Mouse (Mus musculus) spleen, adult 12 weeks (tissue): Measurements from ENCODE around the gene Ankrd33.

Experiments used
- DNase-seq: peaks from one replicate; pipeline ENCODE4 v3.0.0; 2022; ENCODE audit warnings: low spot score

Gene Ankrd33

DNA sequence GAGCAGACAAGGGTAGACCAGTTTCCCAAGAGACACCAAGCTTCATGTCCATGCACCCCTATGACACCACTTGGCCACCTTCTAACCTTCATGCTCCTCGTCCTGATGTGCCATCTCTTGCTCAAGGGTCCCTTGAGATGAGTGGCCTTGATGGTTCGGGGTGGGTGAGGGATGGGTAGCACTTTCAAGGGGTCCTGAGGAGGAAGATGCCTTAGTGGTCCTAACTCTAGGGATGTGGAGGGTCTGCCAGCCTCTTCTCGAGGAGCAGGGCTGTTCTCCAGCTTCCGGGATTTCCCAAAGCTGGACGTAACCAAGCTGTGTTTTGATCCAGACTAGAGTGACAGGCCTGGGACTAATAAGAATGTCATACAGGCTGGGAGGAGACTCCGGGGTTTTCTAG, 10.0 kb downstream of the Ankrd33 start:
- DNase-seq, result no peak

GRCm38 (mm10) chr15:101126876-101127544, 11.5 kb downstream of the Ankrd33 start:
- no peak for DNase-seq

DNA sequence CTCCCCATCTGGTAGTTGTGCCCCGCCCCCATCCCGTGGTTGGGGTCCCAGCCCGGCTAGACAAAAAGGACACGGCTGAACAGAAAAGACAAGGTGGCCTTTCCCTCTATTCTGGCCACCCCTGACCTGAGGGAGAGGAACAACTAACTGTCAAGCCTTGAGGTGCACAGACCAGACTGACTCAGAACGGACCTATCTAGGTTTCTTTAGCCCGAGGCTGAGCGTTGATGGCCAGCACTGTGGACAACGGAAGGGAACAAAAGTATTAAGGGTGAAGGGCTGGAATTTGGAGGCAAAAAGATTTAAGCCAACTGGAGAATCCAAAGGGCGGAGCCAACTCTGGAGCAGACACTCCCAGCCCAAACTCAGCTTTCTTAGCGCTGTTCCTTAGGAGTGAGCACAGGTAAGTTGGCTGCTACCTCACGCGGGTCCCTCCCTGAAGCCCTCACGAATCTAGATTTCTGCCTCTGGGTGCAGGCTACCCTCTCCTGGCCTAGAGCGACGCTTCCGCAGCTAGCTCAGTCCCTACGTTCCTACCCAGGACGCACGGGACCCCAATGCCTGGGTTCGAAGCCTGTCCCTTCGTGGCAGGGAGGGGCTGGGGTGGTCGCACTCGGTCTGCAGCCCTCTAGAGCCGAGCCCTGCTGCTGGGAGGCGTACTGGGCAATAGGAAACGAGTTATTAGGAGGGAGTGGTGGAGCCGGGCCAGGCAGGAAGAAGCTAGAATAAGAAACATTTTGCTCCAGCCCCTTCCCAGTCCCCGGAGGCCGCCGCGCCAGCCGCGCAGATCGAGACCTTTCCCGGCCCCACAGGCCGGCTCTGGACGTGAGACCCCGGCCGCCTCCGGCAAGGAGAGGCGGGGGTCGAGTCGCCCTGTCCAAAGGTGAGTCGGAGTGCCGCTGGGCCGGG, 12.9 kb downstream of the Ankrd33 start, which contains the start of gene Acvrl1:
TSS of gene Acvrl1 (plus strand) at position 342 of the 909 bp plus-strand sequence.
- DNase-seq, result no peak

GRCm38 (mm10) chr15:101129412-101129811, 13.9 kb downstream of the Ankrd33 start:
- no peak for DNase-seq

- DNase-seq, result no peak
Measured at GRCm38 (mm10) chr15:101131498-101131897, 15.9 kb downstream of the Ankrd33 start.

DNA sequence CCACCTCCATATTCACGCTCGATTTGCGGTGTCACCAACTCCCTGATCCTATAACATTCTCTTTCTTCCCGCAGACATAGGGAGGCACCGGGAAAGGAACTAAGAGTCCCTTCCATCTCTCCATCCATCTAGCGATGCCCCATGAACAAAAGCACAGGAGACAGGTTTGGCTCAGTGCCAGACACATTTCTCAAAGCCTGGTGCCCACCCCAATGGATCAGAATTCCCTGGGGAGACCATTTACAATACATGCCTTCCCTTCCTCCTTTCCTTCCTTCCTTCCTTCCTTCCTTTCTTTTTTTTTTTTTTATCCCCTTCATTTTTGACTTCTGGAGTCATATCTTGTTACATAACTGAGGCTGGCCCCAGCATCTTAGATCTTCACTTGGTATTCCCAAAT, 16.5 kb downstream of the Ankrd33 start:
- no peak for DNase-seq

DNA sequence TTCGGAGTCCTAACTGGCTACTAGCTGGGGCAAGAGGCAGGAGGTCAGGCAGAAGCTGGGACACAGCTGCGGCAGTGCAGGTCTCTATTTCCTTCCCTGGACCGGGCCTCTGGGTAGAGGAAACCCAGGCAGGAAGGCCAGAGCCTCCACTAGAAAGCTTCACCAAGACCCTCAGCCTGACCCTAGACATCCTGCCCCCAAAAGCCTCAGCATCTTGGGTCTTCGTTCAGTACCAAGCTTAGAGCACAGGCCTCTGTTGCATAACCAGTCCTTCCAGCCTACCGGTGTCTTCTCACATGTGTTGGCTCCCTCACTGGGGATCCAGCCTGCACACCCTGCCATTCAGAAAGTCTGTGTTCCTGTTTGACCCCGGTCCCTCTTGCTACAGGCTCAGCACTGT, 17.2 kb downstream of the Ankrd33 start:
- DNase-seq, result no peak

- no peak for DNase-seq
Measured at GRCm38 (mm10) chr15:101133993-101134704, 18.6 kb downstream of the Ankrd33 start.

- DNase-seq, result no peak
Measured at GRCm38 (mm10) chr15:101135405-101135804, 19.9 kb downstream of the Ankrd33 start.

GRCm38 (mm10) chr15:101137455-101137854, 21.9 kb downstream of the Ankrd33 start:
- no peak for DNase-seq

DNA sequence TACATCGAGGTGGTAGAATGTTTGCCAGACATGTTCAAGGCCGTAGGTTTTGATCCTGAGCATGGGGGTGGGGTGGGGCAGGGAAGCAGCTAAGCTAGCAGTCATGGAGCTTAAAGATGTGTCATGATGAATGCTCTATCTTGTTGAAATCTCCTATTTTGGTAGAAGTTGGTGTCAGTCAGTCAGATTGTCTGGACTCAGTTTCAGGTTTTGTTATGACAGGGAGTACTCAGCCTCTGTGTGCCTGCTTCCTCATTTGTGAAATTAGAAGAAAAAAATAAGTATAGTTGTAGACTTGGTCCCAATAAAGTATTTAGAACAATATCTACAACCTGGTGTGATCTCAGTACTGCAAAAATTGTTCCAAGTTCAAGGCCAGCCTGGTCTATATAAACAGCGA, 23.1 kb downstream of the Ankrd33 start:
- DNase-seq, result no peak

DNA sequence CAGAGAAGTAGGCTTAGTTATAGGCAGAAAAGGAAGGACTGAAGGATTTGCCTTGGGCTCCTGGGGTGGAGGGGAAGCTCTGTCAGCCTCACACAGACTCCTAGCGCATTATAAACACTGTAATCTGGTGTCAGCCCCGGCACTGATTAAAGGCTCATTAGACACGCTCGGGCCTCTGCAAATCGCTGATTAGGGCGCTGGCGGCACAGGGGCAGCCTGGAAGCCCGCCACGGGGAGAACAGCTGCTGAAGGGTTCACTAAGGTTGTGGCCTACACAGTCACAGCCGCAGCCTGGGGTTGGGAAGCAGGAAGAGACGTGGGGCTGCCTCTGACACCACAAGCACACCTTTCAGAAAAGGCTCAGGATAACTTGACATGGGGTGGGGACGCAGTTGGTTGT, 24.3 kb downstream of the Ankrd33 start:
- no peak for DNase-seq

GRCm38 (mm10) chr15:101140587-101140986, 25.0 kb downstream of the Ankrd33 start:
- DNase-seq, result no peak

DNA sequence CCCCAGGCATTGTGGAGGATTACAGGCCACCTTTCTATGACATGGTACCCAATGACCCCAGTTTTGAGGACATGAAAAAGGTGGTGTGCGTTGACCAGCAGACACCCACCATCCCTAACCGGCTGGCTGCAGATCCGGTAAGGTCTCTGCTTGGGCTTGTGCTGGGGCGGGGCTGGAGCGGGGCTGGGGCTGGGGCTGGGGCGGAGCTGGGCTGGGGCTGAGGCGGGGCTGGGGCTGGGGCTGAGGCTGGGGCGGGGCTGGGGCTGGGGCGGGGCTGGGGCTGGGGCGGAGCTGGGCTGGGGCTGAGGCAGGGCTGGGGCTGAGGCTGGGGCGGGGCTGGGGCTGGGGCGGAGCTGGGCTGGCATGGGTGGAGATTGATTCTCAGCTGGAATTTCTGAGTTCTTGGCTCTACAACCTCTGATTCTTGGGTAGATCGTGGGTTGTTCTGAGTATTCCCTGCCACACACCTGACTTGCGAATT, 25.5 kb downstream of the Ankrd33 start:
- no peak for DNase-seq

- no peak for DNase-seq
Measured at GRCm38 (mm10) chr15:101142672-101143071, 27.1 kb downstream of the Ankrd33 start.

GRCm38 (mm10) chr15:101143494-101143893, 27.9 kb downstream of the Ankrd33 start:
- DNase-seq, result no peak

DNA sequence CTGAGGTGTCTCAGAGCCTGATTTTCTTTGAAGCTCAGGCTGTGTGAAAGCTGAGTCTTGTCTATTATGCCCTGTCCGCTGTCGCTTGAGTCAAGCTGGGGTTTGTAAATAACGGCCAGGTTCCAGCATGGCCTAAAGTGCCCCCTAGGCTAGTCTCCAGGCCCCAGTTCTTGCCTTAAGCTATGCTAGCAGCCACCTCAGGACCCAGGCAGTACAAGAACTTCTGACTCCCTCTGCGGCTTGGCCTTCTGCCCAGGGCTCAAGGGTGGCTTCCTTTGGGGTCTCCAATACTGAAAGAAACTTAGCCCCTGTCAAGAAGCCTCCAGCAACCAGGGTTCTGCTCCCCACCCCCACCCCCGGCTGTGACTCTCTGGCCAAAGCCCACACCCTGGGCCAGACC, 28.6 kb downstream of the Ankrd33 start:
- no peak for DNase-seq

DNA sequence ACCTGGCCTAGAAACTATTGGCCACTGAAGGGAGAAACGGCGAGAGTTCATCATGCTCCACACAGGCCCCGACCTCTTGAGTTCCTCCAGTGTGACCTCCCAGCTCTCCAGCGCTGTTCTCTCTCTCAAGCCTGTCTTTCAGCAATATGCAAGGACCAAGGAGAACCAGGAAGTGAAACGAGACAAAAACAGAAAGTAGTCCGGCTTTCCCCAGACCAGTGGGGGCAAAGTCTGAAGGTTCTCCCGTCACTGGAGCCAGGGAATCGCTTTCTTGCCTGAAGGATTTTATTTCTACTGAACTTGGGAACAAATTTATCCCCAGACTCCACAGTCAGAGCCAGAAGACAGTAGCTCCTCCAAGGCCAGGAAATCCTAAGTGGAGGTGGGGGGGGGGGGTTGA, 29.2 kb downstream of the Ankrd33 start:
- DNase-seq, result no peak

DNA sequence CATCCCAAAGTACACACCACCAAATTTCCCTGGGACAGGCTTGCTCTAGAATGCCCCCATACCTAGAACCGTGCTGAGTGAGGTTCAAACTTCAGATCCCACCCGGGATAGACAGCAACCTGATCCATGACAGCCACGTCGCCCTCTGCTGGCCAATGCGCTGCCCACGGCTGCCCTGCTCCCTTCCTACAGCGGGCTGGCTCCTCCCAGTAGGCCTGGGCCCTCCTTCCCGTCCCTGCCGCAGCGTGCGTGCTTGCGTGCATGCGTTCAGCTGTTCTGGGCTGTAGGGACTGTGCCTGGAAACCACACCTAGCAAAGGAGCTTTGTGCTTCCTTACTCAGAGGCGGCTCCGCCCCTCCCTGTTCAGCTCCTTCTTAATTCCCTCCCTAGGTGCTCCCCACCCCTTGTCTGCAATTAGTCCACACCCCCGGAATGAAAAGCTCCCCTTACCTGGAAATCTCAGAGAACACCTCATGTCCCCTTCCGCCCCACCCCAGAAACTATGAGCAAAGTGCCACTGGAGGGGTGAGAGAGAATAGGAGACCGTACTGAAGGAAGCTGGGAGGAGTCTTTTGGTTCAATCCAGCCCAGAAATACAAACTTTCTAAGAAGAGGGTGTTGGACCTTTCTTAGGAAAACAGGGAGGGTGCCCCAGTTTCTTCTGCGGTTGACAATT, 30.0 kb downstream of the Ankrd33 start:
- DNase-seq, result peak; percentile 66

DNA sequence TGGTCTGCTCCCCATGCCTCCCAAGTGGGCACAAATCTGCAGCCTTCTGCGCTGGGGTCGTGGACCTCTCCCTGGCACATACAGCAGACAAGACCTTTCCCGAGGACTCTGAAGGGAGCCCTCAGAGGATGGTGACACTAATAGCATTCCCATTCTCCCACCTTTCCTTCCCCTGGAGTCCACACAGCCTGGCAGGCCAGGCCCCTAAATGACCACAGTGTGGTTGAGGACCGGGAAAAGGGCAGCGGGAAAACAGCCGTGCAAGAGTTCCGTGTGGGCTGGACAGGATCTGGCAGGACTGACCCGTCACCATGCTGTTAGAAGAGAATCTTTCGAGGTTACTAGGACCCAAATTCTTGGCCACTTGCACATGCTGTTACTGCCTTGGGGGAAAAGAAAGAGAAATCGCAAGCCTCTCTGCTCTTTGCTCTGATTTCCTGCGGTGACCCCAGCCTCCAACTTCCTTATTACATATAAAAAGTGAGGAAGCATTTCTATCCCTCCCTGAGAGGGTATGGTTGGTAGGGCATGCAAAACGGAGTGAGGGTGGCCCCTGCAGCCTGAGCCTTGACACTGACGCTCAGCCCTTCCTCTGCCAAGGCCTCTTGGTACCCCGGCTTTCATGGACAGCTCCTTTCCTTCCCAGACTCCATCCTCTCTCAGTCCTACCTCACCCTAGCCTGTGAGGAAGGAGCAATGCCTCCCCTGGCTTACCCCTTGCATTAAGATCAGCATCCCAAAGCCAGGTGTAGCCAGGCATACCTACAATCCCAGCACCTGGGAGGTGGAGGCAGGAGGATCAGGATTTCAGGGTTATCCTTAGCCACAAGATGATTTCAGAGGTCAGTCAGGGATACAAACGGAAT, 30.8 kb downstream of the Ankrd33 start:
- no peak for DNase-seq
